Mouse (Mus musculus) brain, embryonic 18.5 days (tissue): ENCODE measurements around the gene Smim27.
"Not testable (repeated sequence)": the region's sequence is repeated elsewhere in the genome, so short reads cannot be mapped to it uniquely, and the experiment has no call there.

ENCODE experiments used
- DNase-seq: peaks from one replicate; pipeline ENCODE4 v3.0.0-alpha.2; 2012; ENCODE audit warnings: low read depth, low spot score

Gene Smim27

DNA sequence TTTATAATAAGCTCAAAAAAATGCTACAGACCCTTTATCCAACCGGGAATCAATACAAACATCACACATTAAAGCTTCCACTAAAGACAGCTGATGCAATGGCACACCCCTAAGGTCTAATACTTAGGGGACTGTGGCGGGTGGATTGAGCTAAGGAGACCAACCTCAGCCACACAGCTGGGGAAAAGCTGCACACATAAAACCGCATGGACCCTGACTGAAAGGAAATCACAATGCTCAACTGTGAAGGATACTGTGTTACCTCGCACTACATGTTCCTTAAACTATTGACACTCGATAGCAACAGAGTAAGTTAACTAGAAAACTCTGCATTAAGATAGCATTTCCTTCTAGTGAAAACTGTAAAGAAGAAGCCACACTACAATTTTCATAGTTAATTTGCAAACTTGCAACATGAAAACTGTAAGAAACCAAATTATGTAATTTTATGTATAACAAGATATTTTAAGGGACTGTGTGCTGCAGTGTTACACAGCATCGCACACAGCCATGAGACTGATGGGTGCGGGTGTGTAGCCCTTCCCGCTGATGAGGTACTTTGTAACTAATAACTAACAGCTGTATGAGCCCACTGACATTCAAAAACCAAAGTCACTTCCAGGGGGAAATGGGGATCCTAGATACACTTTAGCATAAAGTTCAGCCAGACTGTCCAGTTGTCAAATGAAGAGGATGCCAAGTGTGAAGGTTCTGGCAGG lies 14.8 kb upstream of the Smim27 start:
- no peak for DNase-seq

DNA sequence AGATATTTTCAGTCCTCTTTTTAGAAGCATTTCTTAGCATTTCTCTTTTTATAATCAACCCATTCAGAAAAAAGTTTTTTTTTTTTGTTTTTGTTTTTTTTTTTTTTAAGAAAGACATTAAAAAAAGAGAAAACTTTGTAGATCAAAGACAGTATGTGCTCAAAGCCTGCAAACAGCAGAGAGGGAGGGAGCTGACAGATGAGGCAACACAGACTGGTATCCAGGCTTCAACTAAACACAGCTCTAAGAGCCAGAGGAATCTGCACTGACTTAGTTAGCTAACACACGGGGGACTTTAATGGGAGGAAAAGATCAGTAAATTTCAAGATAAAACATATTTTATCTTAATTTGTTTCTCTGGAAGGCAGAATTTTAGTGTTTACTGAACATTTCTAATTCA lies 5.1 kb upstream of the Smim27 start:
- DNase-seq, result no peak

DNA sequence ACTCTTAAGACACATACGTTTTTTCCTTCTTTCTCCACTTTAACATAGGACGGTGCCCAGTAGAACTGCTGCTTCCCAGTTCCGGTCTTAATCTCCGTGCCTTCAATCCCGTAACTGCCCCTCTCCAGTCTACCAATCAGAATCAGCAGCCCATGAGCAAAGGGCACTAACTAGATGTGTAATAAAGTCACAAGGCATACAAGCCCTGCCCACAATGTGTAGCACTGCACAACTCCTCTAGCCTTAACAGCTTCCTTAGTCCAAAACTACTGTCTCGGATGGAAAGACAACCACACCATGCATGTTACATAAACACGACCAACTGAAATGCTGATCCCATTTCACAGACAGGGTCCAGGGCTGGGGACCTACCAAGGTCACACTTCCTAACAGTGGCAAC lies 1.7 kb upstream of the Smim27 start:
- no peak for DNase-seq

DNA sequence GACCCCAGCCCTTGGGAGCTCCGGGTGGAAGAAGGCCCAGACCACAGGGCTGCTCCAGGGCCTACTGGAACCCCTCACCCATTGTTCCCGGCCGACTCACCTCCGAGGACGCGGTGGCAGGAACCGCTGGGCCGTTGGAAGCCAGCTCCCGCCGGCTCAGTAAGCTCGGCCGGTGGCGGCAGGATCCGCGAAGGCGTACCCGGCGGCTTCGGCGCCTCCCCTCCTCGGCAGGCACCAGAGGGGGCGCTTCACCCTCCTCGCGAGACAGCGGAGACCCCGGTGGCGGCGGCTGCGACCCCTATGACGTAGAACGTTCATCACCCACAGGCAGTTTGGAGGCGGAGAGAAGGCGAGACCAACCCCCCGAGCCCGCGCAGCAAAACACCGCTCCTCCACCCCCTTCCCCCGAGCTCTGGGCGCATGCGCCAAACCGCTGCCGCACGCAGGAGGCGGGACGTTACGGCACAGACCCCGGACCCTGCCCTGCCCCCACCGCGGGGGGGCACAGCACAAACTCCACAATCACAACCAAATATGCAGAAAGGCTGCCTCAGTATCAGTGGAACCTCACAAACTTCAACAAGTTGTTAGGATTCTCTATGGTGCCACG lies 1.1 kb upstream of the Smim27 start:
- peak; percentile 88 for DNase-seq

DNA sequence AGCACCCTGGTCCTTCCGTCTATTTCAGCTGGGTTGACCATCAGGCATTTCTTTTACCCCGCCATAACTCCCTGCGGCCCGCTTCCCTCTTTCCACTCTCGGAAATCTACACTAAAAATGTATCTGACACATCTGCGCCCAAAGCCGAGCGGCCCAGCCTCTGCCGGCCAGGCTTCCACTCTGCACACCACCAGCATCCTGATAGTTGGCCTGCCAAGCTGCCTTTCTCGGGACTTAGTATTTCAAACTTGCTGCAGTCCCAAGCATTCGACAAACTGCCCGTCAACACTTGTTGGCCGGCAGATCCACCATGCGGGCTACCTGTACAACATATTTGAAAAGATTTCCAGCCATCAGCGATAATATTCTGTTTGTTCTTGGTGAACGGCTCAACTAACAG lies 544 bp upstream of the Smim27 start:
- no peak for DNase-seq

DNA sequence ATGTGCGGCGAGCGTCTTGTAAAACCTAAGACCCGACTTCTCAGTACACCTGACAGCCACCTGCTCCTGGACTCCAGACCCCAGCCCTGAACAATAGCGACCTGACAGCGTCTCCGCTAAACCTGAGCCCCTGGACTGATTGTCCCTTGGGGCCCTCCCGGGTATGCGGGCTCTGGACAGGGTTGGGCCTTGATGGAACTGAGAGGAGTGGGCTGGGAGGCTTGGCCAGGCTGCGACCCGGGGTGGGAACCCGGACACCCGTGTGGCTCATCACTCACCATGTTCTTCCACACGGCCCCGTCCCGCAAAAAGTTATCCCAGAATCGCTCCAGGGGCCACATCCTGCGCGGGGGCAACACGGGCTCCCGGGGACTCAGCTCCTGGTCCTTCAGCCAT lies 9.5 kb downstream of the Smim27 start:
- no peak for DNase-seq

DNA sequence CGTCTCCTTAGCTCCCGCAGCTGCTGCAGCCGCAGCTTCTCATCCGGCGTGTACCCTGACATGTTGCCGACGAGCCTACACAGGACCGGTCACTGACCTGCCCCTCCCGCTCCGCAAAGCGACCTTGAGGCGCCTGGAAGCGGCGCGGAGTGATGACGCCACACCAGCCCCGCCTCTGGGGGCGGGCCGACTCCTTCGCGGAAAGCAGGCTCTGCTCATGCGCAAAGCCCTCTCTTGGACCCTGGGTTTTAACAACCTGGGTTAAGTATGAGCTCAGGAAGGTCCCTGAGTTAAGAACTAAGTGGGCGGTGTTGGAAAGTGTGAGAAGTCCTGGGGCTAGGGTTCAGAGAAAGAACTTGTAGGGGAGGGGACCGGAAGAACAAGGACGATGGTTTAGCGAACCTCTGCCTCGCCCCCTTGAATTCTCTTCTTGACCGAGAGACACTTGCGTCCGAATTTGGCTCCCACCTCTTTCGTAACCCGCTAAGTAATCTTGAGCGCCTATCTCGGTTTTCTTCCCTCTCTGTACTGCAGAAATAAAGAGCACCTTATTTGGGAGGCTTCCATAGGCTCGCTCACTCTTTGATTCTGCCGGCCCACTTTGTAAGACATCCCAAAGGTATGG lies 10.0 kb downstream of the Smim27 start, which contains the start of gene Ndufb6:
TSS of gene Ndufb6 (minus strand) at position 146 of the 625 bp plus-strand sequence.
- peak; percentile 77 for DNase-seq

DNA sequence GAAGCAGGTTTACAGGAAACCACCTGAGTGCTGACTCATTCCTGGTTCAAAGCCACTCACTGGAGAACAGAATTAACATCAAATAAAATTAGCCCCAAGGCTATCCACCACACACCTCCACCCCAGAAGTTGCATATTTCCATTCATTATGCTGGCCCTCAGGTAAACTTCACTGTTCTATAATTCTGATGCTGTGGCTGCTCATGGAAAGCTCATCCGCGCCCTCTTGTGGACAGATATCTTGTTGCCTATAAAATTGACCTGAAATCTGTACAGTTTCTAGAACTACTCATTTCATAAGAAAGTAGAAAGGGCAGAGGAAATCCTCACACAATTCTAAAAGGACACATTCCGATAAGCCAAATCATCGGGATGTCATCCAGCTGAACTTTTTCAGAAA lies 16.2 kb downstream of the Smim27 start:
- no peak for DNase-seq

DNA sequence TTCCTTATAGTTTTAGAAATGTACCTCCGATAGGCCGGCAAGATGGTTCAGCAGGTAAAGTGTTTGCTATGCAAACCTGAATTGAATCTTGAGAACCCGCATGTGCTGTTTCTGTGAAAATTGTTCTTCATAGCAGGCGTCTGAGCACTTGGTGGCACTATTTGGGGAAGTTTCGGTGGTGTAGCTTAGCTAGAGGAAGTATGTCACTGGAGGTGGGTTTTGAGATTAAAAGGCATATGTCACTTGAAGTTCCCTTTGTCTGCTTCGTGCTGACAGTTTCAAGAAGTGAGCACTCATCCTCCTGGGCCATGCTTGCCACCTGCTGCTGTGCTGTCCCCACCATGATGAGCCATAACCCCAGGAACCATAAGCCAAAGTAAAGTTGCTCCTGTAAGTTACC lies 18.0 kb downstream of the Smim27 start:
- DNase-seq, result no peak

DNA sequence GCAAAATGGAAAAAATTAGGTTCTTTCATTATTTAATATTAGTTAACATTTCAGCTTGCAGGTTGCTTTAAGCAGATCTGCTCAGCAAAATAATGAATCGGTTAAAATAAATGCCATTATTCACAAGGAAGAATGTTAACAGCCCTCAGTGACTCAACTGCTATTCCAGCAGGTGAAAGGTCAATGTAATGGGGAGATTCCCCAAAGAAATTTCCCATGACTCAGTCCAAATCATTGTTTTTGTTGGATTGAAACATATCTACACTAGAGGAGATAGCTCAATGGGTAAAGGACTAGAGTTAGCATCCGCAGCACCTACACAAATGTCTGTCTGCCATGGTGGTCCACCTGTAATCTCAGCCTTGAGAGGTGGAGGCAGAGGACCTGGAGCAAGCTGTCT lies 19.7 kb downstream of the Smim27 start:
- no peak for DNase-seq

DNA sequence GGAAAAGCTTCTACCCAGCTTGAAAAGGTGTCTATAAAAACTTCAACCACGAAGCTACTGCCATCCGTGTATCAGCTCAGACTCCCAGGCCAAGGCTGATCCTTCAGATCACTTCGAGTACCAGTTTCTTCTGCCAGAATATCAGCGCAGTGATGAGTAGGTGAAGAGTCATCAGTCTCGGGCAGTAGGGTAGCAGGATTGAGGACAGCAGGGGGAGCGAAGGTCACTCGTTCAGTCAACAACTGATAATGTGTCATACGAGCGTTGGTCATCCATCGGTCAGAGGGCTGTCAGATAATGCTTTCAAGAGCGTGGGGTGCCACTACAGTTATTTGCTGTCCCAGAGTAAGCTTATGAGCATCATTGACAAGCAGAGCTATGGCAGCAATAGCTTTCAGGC lies 22.1 kb downstream of the Smim27 start:
- not testable (repeated sequence) for DNase-seq

DNA sequence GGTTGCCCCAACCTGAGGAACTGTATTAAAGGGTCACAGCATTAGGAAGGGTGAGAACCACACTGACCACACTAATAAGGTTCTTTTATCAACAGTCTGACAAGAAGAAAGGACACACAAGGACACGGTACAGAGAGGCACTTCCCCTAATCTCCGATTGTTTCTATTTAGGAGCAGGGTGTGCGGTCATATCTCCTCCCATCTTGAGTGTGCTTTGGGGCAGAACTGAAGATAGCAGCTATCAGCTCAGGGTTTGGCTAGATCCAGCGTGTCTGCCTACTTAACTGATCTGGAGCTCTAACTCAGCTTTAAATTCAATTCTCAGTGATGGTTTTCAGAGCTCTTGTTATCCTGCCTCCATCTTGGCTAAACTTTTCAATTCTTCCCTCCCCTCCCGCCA lies 29.8 kb downstream of the Smim27 start:
- DNase-seq, result no peak

DNA sequence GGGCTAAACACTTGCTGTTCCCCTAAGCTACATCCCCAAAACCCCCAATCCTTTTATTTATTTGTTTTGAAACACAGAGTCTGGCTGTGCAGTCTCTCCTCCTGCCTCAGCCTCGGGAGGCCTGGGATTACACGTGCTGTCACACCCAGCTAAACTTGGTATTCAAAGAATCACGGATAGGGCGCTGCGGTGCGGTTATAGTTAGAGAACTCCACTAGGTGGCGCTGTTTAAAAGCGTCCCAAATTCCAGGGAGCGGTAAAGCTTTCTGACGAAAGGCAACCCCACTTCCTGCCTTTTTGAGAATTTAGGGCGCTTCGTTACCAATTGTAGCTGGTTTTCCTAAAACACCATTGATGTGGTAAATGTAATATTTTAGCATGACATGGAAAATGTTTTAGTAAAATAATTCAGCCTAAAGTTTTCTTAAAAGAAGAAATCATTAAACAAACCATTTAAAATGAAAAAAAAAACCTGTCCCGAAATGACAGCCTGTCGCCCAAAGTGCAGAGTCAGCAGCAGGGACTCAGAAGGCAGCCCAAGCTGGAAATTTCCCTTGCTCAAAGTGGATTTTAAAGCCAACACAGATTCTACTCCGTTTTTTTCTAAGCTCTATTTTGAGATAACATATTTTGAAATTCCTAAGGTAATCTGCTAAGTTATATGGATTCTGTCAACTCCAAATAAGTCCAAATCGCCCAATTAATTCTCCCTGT lies 31.9 kb downstream of the Smim27 start:
- DNase-seq, result peak; percentile 46

DNA sequence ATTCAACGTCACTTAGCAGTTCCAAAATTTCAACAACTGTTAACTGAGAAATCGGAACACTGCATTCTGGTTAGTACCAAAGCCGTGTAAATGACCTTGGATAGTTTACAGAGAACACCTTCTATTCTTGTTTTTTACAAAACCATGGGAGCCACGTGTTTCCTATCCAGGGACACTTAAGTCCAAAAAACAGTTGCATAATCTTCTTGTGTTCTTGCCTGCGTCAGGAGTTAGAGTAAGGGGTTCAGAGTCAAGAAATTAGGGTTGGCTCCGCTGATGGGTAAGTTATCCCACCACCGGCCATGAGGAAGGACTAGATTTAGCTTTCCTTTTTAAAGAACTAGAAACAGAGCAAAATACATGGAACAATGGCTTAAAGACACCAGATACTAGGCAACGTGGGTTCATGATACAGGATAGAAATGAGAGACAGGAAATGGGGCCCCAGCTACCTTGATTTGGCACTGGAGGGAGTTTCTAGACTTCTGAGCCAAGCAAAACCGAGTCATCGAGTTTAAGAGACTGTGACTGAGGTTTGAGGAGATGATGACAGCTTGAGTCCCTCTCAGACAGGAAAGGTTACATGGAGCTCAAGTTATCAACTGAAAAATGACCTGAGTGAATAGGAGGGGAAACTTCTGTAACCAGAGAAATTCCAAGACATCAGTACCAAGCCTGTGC lies 33.2 kb downstream of the Smim27 start:
- no peak for DNase-seq

DNA sequence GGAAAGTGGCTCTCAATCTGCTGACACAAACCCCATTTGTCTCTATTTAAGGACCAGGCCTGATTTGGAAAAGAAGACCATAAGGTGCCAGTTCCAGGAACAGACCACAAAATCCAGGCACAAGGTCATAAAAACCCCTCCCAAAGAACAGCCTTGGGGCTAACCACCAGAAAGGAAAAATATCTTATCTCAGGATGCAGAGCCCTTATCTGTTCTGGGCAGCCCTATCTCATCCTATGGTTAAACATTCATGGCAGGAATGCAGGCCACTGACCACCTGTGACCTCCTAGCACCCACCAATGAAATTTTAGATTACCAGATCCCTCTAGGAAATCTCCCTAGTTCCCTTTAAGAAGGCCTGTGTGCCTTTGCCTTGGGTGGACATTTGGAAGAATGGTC lies 40.3 kb downstream of the Smim27 start:
- no peak for DNase-seq

DNA sequence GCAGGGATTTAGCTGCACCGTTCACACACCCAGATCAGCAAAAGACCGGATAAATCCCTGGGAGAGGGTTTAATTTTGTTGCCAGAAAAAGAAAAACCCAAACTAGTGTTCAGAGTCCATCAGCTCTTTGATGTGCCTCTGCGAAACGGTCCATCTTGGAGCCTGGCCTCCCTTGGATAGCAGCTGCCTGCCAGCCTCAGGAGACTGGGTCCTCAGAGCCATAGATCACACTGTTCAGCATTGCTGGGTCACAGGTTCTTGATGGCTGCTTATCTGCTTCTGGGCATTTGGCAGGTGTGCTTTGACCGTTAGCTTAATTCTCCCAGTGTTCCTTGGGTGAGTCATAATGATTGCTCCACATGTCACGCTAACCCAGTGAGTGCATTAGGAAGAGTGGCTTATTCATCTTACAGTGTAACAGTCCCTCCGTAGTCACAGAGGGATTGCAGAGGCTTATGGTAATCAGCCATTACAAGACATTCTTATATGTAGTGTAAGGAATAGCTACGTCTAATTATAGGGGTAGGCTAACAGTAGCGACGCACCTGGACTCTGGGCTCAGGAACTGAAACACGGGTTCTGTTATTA lies 41.5 kb downstream of the Smim27 start:
- no peak for DNase-seq

DNA sequence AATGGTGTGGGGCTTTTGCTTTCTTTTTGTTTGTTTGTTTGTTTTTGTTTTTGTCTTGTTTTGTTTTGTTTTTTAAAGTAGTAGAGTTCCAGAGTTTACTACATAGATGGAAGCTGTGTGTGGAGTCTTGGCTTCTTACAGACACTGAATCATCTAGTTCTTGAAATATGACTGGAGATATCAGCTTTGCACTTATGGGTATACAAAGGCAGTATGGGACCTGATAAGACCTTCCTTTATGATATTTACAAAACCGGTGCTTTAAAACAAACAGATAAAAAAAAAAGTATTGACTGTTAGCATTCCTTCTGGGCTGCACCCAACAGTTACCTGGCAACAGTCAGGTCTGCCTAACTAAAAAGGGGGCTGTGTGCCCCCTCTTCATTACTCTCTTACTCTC lies 42.8 kb downstream of the Smim27 start:
- DNase-seq, result no peak

DNA sequence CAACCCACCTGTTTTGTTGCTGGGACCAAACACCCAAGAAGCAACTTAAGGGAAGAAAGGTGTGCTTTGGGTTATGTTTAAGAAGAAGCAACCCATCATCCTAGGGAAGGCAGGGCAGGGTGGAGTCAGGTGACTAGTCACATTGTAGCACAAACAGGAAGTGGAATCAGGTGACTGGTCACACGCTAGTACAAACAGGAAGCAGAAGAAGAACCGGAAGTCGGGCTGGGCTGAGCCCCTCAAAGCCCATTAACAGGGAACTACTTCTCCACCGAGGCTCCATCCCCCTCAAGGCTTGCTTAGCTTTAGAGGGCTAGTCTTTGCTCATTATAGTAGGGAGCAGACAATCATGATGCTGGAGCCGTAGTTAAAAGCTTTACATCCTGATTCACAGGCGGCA lies 43.6 kb downstream of the Smim27 start:
- no peak for DNase-seq

DNA sequence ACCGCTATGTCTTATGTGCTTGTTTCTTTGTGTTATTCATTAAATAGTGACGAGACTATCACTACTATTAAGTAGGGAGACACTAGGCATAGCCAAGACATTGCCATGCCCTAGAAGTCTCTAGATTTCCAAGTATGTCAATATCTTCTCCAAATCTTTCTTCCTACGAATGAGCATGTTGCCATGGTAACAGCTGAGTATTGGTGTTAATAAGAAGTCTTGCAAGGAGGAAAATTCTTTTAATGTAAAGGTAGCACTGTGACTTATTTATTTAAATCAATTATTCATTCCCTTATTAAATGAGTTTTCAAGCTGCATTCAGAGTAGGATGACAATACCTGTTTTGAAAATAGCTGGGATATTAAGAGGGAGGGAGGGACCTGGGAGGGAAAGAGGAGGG lies 48.0 kb downstream of the Smim27 start:
- peak; percentile 32 for DNase-seq
